Mouse (Mus musculus): Measurements from ENCODE around the gene Morn3. TPM values are rescaled to one million over a fixed set of nuclear protein-coding genes. Genes with fewer than 3 reads are reported as not detected.
A peak's percentile ranks its signal among the peaks of the same experiment; 100 is the strongest.
"Not testable (repeated sequence)": the region's sequence is repeated elsewhere in the genome, so short reads cannot be mapped to it uniquely, and the experiment has no call there.

Gene Morn3
- total RNA-seq, 2 experiments from 2014 or later, result not detected

DNA sequence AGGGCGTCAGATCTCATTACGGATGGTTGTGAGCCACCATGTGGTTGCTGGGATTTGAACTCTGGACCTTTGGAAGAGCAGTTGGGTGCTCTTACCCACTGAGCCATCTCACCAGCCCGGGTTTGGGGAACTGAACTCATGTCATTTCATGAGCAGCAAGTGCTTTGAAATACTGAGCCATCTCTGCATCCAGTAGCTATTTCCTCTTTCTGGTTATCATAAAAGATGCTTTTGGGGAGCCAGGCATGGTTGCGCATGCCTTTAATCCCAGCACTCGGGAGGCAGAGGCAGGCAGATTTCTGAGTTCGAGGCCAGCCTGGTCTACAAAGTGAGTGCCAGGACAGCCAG lies 14.6 kb upstream of the Morn3 start:
- DNase-seq (ENCODE audit: low spot score in 2 of 2); intact Hi-C loops (cut with DNase I): not testable (repeated sequence)

GRCm38 (mm10) chr5:123060706-123061401 lies 14.0 kb upstream of the Morn3 start:
- intact Hi-C loops (cut with DNase I), result no loop called here
- DNase-seq (ENCODE audit: low spot score in 2 of 2), result no peak

DNA sequence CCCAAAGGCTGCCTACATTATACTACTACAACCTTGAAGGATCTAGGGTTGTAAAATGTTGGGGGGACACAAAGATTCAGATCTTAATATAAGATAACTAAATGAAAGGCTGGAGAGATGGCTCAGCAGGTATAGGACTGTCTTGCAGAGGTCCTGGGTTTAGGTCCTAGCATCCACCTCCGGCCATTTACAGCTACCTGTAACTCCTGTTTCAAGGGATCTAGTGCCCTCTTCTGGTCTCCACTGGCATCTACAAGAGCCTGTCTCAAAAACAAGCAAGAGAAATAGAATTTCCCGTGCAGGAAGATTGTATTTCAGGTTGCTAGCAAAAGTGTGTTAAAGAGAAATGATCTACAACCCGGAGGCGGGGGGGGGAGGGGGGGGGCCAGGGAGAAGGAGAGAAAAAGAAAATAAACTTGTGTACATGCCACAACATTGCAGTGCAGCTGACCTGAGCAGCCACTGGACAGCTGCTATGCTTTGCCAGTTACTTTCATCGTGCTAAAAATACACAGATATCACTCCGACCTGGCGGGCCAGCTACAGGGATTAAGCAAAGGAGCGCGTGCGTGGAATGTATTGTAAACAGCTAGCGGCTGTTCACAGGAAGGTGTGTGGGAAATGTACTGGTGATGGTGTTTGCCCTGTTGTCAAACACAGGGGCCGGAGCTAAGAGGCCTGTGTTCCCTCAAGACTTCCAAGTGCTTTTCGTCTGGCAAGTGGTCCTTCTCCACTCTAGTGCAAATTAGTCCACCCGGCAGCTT lies 13.1 kb upstream of the Morn3 start:
- intact Hi-C loops (cut with DNase I), result no loop called here

DNA sequence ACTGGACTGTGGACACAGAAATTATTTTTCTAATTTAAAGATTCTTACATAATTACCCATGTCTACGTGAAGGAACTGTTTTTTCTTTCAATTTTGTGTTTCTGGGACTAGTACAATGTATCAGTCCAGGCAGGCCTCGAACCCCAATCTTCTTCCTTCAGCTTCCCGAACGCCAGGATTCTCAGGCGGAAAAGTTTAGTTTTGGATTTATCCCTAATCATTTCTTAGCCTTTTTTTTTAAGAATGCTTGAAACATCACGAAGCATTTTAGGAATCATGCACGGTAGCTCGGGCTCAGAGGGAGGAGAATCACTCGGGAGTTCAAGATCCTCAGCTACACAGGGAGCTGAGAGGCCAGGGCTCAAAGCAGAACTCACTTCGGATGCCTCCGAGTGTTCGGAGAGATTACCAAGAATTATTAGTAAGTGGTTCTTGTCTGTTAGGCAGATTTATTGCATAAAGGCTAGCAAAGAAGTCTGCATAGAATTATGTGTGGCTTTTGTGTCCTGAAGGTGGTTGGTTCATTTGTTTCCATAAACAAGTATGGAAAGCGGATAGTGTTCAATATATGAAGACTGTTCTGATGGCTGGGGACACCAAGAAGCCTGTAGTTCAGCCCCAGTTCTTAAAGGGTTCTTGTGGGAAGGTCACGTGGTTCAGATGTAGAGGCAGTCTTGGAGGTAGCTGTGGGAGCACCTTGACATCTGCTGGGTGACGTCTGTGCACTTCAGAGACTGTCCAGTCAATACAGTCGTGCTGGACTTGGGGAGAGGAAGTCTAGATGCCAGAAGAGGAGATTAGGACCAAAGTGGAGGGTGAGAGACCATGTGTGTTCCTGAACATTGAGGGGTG lies 11.7 kb upstream of the Morn3 start:
- intact Hi-C loops (cut with DNase I), result no loop called here
- DNase-seq (ENCODE audit: low spot score in 2 of 2), result no peak

More for the DNA sequence above, 13.1 kb upstream of the Morn3 start:
- no peak for DNase-seq (ENCODE audit: low spot score in 2 of 2)

- peak; percentile 99 for DNase-seq (ENCODE audit: low spot score in 2 of 2)
- intact Hi-C loops (cut with DNase I), result no loop called here
These were observed 10.8 kb upstream of the Morn3 start for GRCm38 (mm10) chr5:123057366-123058250.

GRCm38 (mm10) chr5:123051736-123052135 lies 4.9 kb upstream of the Morn3 start:
- intact Hi-C loops (cut with DNase I), result no loop called here

GRCm38 (mm10) chr5:123050918-123051317 lies 4.1 kb upstream of the Morn3 start:
- DNase-seq (ENCODE audit: low spot score in 2 of 2), result no peak
- intact Hi-C loops (cut with DNase I), result no loop called here

More at GRCm38 (mm10) chr5:123051736-123052135, 4.9 kb upstream of the Morn3 start:
- no peak for DNase-seq (ENCODE audit: low spot score in 2 of 2)

GRCm38 (mm10) chr5:123049271-123049670 lies 2.5 kb upstream of the Morn3 start:
- intact Hi-C loops (cut with DNase I), result loop anchor here (2.0 to 5.0 kb wide), 3 partner anchors 37 to 122 kb away; no protein-coding TSS in a partner anchor

GRCm38 (mm10) chr5:123045561-123046295 lies 1.1 kb downstream of the Morn3 start:
- DNase-seq (ENCODE audit: low spot score in 2 of 2), result peak in 1 of 2 experiments; percentile 44
- intact Hi-C loops (cut with DNase I), result loop anchor here (5.0 kb wide), 2 partner anchors 33 to 118 kb away; no protein-coding TSS in a partner anchor

More at GRCm38 (mm10) chr5:123049271-123049670, 2.5 kb upstream of the Morn3 start:
- DNase-seq (ENCODE audit: low spot score in 2 of 2), result no peak

- intact Hi-C loops (cut with DNase I), result no loop called here
- no peak for DNase-seq (ENCODE audit: low spot score in 2 of 2)
These were observed 3.0 kb downstream of the Morn3 start for GRCm38 (mm10) chr5:123043856-123044255.

GRCm38 (mm10) chr5:123040796-123041195 lies 6.0 kb downstream of the Morn3 start:
- DNase-seq (ENCODE audit: low spot score in 2 of 2), result no peak
- intact Hi-C loops (cut with DNase I), result no loop called here

DNA sequence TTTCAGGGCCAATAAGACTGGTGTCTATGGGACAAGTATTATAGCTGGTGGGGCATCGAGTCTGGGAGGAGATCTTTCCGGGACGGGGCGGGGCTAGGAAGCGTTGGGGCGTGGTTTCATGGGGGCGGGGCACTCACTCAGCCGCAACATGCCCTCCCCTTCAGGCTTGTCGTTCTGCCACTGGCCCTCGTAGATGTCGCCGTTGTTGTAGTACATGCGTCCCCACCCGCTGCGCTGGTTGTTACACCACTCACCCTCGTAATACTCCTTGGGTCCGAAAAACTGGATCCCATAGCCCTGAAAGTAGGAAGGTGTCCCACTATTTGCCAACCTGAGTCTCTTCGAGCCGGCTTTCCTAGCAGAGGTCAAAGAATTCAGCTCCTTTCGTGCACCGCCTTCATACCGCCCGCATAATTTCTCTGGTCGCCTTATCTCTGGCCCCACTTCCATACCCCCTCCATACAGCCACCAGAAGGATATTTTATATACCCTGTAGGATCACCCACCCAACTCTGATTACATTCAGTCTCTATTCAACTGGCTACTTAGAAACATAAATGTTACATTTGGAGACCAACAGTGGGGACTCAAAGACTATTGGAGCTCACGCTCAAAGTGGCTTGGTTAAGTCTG lies 7.6 kb downstream of the Morn3 start:
- intact Hi-C loops (cut with DNase I), result no loop called here
- DNase-seq (ENCODE audit: low spot score in 2 of 2), result no peak

GRCm38 (mm10) chr5:123038115-123038514 lies 8.7 kb downstream of the Morn3 start:
- DNase-seq (ENCODE audit: low spot score in 2 of 2), result no peak
- intact Hi-C loops (cut with DNase I), result no loop called here

DNA sequence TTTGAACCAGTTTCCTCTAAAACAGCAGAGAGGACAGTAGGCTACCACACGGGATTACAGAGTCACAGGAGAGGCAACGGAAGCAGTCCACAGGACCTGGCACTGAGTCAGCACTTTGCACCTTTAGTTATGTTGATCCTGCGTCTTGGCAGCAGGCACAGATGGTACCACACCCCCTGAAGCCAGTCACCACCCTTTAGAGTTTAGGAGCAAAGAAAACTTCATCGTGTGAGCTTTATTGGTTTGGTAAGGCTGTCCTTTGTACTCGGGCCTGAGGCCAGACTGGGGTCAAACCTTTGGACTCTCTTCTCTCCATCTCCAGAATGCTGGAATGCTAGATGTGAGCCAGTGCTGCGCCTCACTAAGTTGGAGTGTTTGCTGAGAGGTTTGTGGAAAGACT lies 11.3 kb downstream of the Morn3 start:
- no peak for DNase-seq (ENCODE audit: low spot score in 2 of 2)

GRCm38 (mm10) chr5:123035089-123035488 lies 11.7 kb downstream of the Morn3 start:
- intact Hi-C loops (cut with DNase I), result no loop called here

More for the DNA sequence above, 11.3 kb downstream of the Morn3 start:
- intact Hi-C loops (cut with DNase I), result no loop called here

GRCm38 (mm10) chr5:123033646-123034160 lies 13.1 kb downstream of the Morn3 start:
- intact Hi-C loops (cut with DNase I), result no loop called here
- DNase-seq (ENCODE audit: low spot score in 2 of 2), result no peak

More at GRCm38 (mm10) chr5:123035089-123035488, 11.7 kb downstream of the Morn3 start:
- no peak for DNase-seq (ENCODE audit: low spot score in 2 of 2)

GRCm38 (mm10) chr5:123031312-123031711 lies 15.5 kb downstream of the Morn3 start:
- intact Hi-C loops (cut with DNase I), result no loop called here
- DNase-seq (ENCODE audit: low spot score in 2 of 2), result no peak

GRCm38 (mm10) chr5:123029729-123030128 lies 17.1 kb downstream of the Morn3 start:
- DNase-seq (ENCODE audit: low spot score in 2 of 2), result no peak
- intact Hi-C loops (cut with DNase I), result no loop called here

Data from left cerebral cortex, postnatal 36 days (tissue).